Mouse (Mus musculus): Measurements from ENCODE around the gene Aldh3a2.

- no peak for TF ChIP-seq CTCF (conservative IDR thresholded peaks at IDR 0.05; ENCODE audit: low read length)
- TF ChIP-seq NANOG (IDR thresholded peaks at IDR 0.05; ENCODE audit: borderline replicate concordance, low read length): no peak
Observed at GRCm38 (mm10) chr11:61225511-61225910, 41.8 kb downstream of the Aldh3a2 start.

All from E14TG2a.4 (cell line).